Comparison of ENCODE assay signal across 23 mouse cellular contexts in the genomic region with DNA sequence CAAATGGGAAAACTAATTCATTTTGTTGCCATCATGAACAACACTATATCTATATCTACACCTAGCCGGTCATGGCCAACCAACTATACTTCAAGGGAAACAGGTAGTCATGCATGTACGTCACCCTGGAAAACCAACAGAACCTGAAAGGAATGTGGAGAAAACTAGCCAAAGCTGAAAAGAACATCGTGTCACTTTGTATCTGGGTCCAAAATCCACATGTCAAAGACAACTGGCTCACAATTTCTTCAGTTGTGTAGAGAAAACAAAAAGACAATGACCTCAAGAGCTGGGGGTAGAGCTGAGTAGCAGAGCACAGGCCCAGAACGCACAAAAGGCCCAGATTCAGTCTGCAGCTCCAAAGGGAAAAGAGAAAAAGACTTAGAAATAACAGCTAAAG.
"Had no signal": no experiment of that assay in that cellular context is flagged by ENCODE, and none has a peak within 500 bp of the region (broad histone marks: within the 10 kb centered on the region; RNA-seq: fewer than 3 reads in every experiment).

No protein-coding gene starts in this region.

- DNase-seq: gastrocnemius, adult 2 months; gastrocnemius, postnatal 10 days; gastrocnemius, postnatal 25 days; heart, adult 2 months; heart, postnatal 10 days; heart, postnatal 4 days; kidney, postnatal 25 days; liver; liver, embryonic 13.5 days; liver, postnatal 0 days had no signal

- H3K27me3 ChIP-seq: heart, embryonic 12.5 days; hindbrain, embryonic 12.5 days; intestine, embryonic 15.5 days; kidney, embryonic 15.5 days; limb, embryonic 12.5 days; liver, embryonic 13.5 days; liver, embryonic 15.5 days had no signal

- H3K4me1 ChIP-seq: heart, embryonic 10.5 days; heart, embryonic 12.5 days; hindbrain, embryonic 10.5 days; hindbrain, embryonic 12.5 days; intestine, embryonic 15.5 days; kidney, embryonic 15.5 days; limb, embryonic 10.5 days; limb, embryonic 12.5 days; liver, embryonic 13.5 days; liver, embryonic 15.5 days had no signal

- H3K27ac ChIP-seq: gastrocnemius, adult 2 months; heart, adult 2 months; heart, embryonic 10.5 days; hindbrain, embryonic 10.5 days; hindbrain, embryonic 12.5 days; hindbrain, embryonic 14.5 days; intestine, embryonic 15.5 days; kidney, embryonic 15.5 days; kidney, postnatal 0 days; layer of hippocampus, adult 2 months; left cerebral cortex, adult 2 months; limb, embryonic 10.5 days; limb, embryonic 12.5 days; liver, embryonic 13.5 days; liver, embryonic 15.5 days had no signal

- H3K4me3 ChIP-seq: gastrocnemius, adult 2 months; heart, adult 2 months; heart, embryonic 10.5 days; heart, embryonic 12.5 days; hindbrain, embryonic 10.5 days; hindbrain, embryonic 12.5 days; intestine, embryonic 15.5 days; kidney, embryonic 15.5 days; layer of hippocampus, adult 2 months; left cerebral cortex, adult 2 months; limb, embryonic 10.5 days; limb, embryonic 12.5 days; liver, embryonic 13.5 days; liver, embryonic 15.5 days had no signal
